Mouse (Mus musculus) cerebellum, postnatal 36 days (tissue): ENCODE measurements around the gene Ctnnb1.

Source experiments
- DNase-seq, 2 experiments: peaks; one replicate each; pipeline ENCODE4 v3.0.0; 2021 to 2022; ENCODE audit warnings: mixed read lengths in 2 of 2

Gene Ctnnb1

DNA sequence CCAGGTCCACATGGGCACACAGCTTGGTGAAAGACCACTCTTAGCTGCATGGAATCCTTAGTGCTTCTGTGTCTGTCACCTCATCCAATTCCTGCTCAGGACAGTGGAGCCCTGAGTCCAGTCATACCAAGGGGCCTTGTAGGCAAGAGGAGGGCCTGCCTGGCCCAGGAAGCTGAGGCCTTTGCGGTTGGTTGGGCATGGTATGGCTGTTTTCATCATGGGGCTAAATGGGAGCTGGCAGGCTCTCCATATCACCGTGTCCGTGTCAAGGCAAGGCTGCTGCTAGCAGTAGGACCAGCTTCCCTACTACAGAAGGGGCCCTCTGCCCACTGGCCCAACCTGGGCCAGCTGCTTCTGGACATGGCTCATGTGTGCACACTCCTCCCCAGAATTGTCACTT, 34.7 kb downstream of the Ctnnb1 start:
- no peak for DNase-seq

DNA sequence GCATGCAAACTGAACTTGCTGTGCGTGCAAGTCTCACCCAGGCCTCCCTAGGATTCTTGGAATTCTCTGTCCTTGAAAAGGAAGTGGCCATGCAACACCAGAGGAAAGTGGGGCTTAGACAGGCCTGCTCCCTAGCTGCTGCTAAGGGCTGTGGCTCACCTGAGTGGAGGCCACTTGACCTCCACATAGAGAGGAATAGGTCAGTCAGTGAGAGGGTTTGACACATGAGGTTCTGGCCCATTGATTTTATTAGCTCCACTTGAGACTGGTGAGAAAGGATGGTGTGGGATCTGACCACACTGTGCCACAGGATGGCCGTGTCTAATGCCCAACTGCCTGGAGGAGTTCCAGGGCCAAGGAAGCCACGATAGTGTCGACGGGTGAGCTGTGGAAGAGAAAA, 35.2 kb downstream of the Ctnnb1 start:
- no peak for DNase-seq

DNA sequence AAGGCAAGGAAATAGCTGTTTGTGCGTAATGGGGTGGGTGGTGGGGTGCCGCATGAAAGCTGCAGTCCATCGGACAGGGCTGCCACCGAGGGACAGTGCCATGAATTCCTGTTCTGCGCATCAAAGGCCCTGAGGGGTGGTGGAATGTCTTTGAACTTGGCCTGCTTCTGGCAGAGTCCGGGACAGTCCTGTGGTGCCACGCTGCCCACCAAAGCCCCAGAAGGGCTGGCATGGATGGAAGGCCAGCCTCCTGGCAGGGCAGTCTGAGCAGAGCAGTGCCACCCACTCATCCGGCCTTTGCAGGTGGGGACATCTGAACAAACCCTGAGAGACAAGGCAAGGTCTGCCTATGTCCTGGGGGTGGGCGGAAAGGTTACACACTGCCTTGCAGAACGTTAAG, 36.0 kb downstream of the Ctnnb1 start:
- no peak for DNase-seq

DNA sequence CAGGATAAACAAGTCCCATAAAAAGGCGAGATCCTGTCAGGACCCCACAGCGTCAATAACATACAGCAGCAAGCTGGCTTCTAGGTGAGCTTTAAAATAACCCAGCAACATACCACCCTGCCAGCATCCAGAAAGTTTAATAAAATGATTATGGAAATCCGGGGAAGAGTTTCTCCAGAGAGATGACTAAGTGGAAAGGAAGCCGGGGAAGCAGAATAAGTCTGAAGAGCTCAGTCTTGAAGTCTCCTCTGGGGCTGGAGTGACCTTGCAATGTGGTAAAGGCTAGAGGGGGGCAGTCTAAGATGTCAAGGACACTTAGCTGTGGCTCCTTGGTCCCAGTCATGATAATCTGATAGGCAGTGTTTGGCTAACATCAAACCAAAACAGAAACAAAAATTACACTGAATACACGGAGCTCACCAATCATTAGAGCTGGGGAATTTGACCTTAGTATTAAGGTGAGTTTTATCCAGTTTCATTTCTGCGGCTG, 44.1 kb downstream of the Ctnnb1 start:
- DNase-seq = no peak

DNA sequence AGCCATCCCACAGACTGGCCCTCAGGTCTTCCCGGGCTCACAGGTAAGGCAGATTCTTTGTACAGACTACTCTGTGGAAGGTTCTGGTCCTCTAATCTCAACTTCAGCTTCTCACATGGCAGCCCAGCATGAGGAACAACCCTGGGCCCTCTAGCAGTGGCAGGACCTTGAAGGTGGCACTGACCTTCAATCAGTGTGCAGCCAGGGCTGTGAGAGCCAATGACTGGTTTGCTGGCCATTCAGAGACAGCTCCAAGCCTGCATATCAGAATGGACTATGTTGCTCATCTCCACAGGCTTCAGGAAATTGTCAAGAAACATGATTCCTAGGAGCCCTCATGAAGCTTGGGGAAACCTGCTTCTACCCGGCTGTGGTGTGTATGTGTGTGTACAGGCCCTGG, 45.2 kb downstream of the Ctnnb1 start:
- no peak for DNase-seq

DNA sequence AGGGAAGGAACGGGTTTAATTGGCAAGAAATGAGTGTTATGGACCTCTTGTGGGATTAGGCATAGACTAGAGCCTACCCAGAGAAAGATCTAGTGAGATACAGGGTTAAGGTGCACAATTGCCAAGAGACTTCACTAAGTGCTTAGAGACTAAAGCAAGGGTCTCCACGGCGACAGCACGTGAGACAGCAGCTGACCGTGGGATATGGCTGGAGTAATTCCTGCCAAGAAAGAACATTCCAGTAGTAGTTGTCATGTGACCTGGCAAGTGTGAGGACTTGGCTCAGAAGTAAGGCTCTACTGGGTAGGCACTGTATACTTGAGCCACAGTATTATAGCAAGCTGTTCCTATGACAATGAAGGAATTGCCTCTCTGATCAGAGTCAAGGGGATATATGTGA, 47.1 kb downstream of the Ctnnb1 start:
- DNase-seq = no peak

DNA sequence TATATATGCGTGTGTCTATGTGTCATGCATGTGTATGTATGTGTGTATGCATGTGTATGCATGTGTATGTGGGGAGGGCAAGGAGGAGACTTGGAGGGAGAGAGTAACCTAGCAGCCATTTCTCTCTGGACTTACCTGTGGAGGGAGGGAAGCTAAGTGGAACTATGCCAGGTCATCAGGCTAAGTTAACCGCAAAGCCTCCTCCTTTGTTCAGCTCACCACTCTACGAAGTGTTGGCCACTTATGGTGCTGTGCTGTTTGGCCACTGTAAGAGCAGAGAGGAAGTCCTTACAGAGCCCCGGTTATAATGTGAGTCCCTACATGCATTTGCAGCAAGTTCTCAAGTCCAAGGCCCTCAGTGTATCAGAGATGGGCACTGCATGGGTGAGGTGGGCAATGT, 47.8 kb downstream of the Ctnnb1 start:
- DNase-seq = no peak

DNA sequence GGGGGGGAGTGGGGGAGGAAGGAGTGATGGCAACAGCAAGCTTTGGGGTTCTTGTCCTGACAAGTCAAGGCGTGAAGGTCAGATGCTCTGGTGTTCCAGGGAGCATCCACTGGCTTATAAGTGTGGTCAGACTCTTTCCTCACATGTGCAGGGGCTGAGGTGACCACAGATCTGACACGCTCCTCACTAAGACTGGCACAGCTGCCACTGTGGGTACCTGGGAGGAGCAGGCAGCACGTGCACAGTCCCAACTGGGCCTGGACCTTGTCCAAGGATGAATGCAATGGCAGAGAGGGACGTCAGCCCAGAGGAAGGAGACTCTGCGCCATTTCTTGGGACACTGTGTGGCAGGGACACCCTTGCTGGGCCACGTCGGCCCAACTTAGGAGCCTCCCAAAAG, 52.8 kb downstream of the Ctnnb1 start:
- no peak for DNase-seq

DNA sequence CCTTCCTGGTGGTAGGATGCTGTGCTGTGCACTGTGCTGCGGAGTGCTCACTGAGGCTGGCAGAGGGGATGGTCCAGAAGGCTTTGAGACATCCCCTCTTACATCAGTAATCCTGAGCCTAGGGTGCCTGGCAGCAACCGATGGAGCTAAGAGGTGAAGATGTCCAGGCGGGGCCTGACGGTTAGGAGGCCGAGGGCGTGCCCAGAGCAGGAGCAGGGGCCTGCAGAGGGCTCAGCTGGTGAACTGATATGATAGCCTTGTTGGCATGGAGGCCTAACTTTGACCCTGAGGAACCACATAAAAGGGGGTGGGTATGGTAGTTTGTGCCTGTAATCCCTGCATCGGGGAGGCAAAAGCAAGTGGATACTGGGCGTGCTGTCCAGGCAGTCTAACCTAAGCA, 54.8 kb downstream of the Ctnnb1 start:
- DNase-seq = no peak

DNA sequence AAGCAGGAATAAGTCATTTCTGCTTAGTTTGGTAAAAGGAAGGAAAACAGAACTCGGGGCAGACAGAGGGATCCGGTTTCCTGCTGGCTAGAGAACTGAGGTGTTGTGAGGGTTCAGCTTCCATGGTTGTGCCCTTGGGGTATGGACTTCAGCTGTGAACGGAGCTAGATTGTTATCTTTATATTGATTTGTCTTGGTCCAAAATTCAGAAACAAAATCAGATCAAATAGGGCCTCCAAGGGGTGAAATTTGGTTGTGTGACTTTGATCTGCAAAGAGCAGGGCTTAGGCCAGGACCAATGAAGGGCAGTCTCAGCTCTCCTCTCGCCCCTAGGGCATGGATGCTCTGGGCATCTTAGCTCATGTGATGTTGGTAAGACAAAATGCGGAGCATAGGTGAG, 55.5 kb downstream of the Ctnnb1 start:
- no peak for DNase-seq

DNA sequence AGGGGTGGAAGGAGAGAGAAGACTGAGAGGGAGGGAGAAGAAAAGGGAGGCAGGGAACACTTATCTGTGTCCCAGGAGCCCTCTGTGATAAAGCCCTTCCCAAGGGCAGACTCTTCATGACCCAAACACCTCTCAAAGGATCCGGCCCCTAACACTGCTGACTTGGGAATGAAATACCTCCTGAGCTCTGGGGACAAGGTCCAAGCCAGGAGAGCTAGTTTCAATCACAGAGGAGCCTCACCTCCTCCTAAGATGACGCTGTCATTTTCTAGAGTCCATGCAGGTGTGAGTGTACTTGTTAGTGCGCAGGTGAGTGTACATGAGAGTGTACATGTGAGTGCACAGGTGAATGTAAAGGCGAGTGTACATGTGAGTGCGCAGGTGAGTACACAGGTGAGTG, 56.0 kb downstream of the Ctnnb1 start:
- DNase-seq = no peak

DNA sequence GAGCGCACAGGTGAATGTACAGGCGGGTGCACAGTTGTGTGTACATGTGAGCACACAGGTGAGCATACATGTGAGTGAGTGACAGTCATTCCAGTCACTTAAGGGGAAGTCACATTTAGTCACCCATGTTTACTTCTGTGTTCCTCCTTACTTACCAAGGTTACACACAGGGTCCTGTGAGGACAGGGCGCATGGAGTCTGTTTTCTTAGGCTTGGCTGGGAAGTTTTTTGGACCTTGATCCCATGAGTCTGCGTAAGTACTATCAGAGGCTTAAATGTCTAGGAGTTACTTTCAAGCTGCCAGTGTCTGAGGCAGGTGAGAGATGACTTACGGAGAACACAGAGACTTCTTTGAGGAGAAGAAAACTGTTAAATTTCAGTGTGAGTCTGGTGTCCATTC, 56.5 kb downstream of the Ctnnb1 start:
- DNase-seq = no peak

DNA sequence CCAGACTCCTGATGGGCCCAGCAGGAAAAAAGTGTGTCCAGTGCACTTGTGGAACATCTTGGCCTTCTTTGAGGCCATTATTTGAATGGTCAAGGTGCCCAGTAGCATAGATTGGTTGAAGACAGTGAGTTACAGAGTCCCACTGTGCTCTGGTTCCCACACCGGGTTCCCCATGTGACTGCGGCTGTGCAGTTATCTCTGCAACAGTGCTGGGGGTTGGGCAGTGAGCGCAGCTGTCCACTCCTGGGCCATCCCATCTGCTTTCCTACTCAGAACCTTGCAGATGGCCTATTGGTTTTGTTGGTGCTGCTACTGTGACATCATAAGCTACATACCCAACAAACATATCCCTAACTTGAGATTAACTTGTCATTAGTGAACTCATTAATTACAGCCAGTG, 57.2 kb downstream of the Ctnnb1 start:
- DNase-seq = no peak

DNA sequence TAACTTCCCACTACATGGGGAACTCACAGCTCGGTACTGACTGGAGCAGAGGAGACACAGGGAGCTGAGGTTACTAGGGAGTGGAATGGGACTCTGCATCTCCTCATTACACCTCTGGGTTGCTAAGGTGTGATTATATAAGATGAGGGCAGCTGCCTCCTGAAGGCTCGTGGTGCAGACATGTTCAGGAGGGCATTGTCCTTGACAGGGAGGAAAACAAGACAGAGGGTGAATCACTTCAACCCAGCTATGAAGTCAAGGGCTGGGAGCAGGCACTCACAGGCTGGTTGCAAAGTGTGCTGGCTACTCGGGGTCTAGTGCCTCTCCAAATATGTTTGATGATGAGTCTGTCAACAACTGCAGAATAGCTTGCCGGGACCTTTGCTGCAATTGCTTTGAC, 58.0 kb downstream of the Ctnnb1 start:
- DNase-seq = no peak

DNA sequence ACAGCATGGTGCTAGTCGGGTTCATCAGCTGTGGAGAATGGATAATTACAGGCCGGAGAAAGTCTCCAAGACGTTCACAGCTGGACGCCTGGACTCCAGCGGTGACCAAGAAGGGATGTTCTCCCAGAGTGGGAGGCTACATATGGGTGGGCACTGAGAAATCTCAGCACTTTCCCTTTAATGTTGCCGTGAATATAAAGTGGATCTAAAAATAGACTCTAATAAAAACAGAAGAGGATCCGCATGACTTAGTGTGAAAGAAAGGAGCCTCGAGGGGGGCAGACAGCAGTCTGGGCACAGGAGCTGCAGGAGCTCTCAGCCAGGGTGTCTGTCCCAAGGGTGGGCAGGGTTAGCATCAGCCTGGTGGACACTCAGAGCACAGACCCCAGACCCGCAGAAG, 59.1 kb downstream of the Ctnnb1 start:
- DNase-seq = no peak

DNA sequence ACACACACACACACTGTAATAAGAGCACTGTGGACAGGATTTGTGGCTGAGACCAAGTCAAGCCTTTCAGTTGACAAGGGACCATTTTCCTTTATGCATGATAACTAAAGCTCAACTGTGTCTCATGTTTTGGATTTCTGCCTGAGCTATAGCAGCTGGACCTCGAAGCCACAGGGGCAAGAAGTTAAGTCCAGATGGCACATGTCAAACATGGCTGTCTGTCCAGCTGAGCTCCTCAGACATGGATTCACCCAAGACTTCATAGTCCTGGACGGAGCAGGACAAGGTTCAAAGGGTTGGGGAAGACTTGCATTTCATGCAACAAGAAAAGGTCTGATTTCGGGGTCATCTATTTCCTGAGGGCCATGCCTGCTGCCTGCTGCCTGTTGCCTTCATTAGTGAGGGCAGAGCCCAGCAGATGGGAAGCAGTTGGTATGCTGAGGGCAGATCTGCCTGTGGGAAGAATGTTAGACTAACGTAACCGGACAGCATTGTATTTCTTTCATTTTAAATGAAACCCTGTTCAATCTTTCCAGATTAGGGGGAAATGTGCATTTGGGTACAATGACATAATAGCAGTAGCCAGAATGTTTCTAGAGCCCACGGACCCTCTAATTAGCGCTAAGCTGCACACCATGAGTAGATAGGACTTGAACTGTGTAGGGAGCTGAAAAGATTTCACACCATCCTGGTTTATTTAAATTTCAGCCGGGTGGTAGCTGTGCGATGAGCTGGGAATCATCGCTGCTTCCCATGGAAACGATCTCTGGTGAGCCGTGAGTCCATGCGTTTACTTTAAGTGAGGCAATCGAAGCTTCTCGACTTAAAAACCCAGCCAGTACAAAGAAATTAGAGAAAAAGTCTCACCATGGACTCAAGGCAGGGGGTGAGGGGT, 61.0 kb downstream of the Ctnnb1 start:
- DNase-seq = no peak

DNA sequence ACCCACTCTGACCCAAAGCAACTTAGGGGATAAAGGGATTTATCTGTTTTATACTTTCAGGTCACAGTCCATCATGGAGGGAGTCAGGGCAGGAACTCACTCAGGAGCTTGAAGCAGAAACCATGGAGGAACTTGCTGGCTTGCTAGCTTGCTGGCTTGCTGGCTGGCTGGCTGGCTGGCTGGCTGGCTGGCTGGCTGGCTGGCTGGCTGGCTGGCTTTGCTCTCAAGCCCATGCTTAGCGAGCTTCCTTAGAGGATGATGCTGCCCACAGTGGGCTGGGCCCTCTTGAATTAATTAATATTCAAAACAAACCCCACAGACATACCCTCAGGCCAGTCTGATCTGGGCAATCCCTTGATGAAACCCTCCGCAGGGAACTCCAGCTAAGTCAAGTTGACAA, 62.8 kb downstream of the Ctnnb1 start:
- DNase-seq = no peak

DNA sequence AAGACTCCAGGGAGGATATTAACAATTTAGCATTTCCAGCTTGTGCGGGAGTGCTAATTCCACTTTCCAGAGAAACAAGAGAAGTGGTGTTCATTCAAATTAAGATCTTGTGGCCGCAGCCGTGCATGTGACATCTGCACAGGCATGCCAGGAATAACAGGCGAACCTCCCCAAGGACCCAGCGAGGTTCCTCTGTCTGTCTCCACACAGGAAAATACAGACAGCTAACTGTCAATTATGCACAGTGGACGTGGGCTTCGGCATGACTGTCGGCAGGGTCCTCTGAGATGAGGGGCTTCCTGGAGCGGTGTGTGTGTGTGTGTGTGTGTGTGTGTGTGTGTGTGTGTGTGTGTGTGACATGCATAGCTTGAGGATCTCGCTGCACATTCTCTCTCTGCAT, 64.0 kb downstream of the Ctnnb1 start:
- DNase-seq = no peak

DNA sequence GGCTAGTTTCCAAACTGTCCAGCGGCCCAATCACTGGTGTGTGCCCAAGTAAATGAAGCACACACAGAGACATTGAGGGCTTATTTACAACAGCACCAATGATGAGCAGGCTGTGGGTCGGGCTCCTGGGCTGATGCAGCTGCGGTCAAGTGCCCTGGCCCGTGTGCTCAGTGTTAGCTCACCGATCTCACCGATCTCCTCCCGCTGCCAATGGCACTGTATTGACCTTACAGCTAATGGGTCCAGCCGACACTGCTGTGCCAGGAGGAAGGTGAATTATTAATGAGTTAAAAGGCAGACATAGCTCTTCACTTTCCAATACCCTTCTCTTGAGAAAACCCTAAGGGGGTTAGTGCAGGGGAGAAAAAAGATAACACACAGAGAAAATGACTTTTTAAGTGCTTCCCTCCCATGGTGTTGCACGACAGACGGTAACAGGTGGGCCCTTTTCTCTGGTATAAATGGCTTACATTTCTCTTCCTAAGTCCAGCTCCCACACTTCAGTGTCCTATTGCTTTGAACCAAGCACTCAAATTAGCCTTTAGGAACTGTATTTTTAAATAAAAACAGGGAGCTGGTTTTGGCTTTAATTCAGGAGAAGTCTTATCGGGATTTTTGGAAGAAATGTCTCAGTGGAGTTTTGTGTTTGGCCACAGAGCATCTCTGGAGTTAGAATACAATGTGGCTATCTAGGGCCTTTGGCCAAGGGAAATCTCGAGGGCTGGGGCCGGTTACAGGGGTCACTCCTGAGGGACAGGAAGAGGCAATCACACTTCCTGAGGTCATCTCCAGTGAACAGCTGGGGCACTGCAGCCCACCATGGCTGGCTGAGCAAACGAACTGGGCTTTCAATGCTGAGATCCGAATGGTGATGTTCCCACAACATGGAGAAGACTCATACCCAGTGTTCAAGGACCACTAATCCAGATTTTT, 65.5 kb downstream of the Ctnnb1 start:
- DNase-seq = no peak

DNA sequence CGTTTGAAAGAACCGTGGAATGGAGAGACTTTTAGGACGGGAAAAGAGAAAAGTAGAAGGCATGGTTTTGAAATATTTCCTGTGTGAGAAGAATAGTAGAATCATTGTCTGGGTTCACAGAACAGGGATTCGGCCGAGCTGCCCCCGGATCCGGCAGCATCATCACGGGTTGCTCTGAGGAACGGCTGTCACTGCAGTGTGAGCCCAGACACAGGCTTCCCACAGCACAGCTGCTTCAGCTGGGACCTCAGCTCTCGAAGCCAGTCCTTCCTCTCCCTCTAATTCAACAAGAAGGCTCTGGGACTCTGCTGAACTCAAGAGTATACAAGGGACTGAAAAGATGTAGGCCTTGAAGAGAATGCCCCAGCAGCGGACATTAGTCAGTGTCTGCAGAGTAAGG, 69.7 kb downstream of the Ctnnb1 start:
- no peak for DNase-seq

DNA sequence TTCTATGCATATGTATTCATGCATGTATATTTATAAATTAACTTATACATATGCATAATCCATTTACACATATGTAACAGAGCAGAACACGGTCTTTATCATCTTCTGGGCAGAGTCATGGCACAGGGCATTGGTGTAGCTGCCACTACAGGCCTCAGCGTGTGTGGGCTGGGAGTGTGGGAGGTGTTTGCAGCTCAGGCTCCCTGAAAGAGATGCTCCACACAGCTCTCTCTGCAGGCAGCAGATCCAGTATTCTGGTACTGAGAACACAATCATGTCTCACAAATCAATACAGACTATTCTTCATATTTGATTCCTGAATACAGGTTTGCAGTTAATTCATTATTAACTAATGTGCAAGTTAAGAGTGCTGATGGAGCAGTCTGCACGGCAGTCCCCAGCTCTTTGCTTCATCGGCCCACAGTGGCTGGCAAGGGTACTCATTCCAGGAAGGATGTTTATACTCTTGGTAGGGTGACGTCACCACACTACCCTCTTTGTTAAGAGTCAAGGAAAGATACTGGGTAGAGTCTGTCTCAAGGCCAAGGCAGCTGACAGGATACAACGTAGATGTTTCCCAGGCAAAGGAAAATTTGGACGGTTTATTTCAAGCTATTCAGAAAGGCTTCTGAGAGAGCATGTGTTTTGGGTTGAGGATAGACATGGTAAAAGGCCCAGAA, 71.8 kb downstream of the Ctnnb1 start:
- no peak for DNase-seq

DNA sequence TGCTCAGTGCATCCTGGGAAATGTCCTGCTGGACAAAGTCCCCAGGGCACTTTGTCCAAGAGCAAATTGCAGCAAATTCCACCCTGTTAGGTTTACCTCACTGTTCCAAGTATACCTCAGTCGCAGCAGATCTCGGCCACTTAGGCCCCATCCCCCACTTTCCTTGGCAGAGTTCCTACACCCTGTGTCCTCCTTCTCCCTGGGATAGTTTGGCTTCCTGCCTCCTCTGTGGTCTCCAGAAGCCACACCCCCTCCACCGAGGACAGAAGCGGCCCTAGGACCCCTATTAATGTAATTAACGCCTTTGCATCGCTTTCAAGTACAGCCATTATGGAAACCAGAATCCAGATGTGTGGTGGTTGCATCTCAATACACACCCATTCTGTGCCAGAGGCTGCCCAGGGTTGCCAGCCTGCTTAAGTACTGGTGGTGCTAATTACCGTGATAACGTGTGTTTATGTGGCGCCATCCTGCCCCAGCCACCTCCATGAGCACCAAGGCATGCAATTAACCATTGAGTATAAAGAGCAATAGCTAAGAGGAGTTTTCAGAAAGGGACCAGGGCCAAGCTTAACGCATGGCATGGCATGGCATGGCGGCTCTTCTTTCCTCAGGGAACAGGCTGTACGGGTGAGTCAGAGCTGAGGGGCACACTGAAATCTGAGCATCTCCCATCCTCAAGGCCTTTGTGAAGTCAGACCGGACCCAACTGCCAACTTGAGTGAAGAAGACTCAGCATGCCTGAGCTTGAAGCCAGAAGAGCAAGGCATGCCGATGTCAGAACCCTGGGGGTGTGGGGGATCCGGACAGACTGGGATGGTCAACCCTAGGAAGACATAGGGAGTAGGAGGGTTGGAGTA, 72.9 kb downstream of the Ctnnb1 start:
- no peak for DNase-seq
